Mouse (Mus musculus) hindbrain, embryonic 16.5 days (tissue): ENCODE measurements around the gene Rab4b. TPM values are rescaled to one million over a fixed set of nuclear protein-coding genes. Genes with fewer than 3 reads are reported as not detected.

Experiments used
- ATAC-seq: fragments of 200-750 bp; cut with Nextera tagmentation; 2 replicates; pipeline ENCODE4 v1.8.0; 2017; ENCODE audit warnings: moderate TSS enrichment, moderate library complexity
- H3K27ac ChIP-seq: fragments of 300-500 bp; sonication (generic); 2 replicates; pipeline ENCODE4 v1.5.1; 2014; ENCODE audit warnings: low read depth, mild to moderate bottlenecking, control low read depth, low read length, moderate library complexity
- H3K27me3 ChIP-seq: fragments of 300-500 bp; sonication (generic); replicated peaks from 2 replicates; pipeline ENCODE4 v1.6.1; 2014; ENCODE audit warnings: low read length; ENCODE audit not compliant: control insufficient read depth, insufficient read depth
- H3K36me3 ChIP-seq: fragments of 300-500 bp; sonication (generic); 2 replicates; pipeline ENCODE4 v1.6.1; 2014; ENCODE audit warnings: mild to moderate bottlenecking, low read length, moderate library complexity, mixed read lengths; ENCODE audit not compliant: control insufficient read depth, insufficient read depth
- H3K4me1 ChIP-seq: fragments of 300-500 bp; sonication (generic); 2 replicates; pipeline ENCODE4 v1.6.1; 2014; ENCODE audit warnings: low read depth, low read length; ENCODE audit not compliant: control insufficient read depth, insufficient read depth
- H3K4me2 ChIP-seq: fragments of 300-500 bp; sonication (generic); 2 replicates; pipeline ENCODE4 v1.6.1; 2014; ENCODE audit warnings: mild to moderate bottlenecking, low read length, control low read depth, moderate library complexity
- H3K4me3 ChIP-seq: fragments of 300-500 bp; sonication (generic); 2 replicates; pipeline ENCODE4 v1.5.1; 2014; ENCODE audit warnings: mild to moderate bottlenecking, low read length, control low read depth, moderate library complexity
- H3K9ac ChIP-seq: fragments of 300-500 bp; sonication (generic); 2 replicates; pipeline ENCODE4 v1.6.1; 2014; ENCODE audit warnings: low read depth, mild to moderate bottlenecking, control low read depth, low read length, moderate library complexity
- H3K9me3 ChIP-seq: fragments of 300-500 bp; sonication (generic); 2 replicates; pipeline ENCODE4 v1.6.1; 2014; ENCODE audit warnings: mild to moderate bottlenecking, low read length, moderate library complexity; ENCODE audit not compliant: control insufficient read depth
- WGBS: fragments of 180-500 bp; shearing (Covaris S2); extraction: QIAGEN DNeasy Blood & Tissue Kit; methylation state at CpG from one replicate; pipeline ENCODE4 v1.1.7; 2014; 5-methylcytosine and 5-hydroxymethylcytosine counted together
- polyA plus RNA-seq: library from polyadenylated mRNA; unstranded; fragments of >200 nt; fragmentation: Nextera tagmentation; extraction: Ambion mirVana; gene quantifications from 2 replicates; pipeline ENCODE4 v1.2.1, GENCODE M21; 2015

Rab4b gene
- polyA plus RNA-seq, 1 experiment from 2014 or later = 112 TPM

GRCm38 (mm10) chr7:27212626-27213025 lies 33.9 kb upstream of the Rab4b start:
- Histone ChIP-seq H3K36me3 (peaks cover 50% of the 10 kb centered on the region), H3K4me2 (no peak overlapping the region), H3K27ac (no peak overlapping the region), H3K4me3 (no peak overlapping the region), H3K27me3 (no peaks in the 10 kb centered on the region), H3K4me1 (no peaks in the 10 kb centered on the region), H3K9ac (no peak overlapping the region), H3K9me3 (no peaks in the 10 kb centered on the region)
- 90% methylated on average over 2 of the region's 2 CpGs for WGBS
- no peak for ATAC-seq

- Histone ChIP-seq H3K27ac (no peak overlapping the region), H3K4me2 (no peak overlapping the region), H3K9me3 (no peaks in the 10 kb centered on the region), H3K4me1 (no peaks in the 10 kb centered on the region), H3K36me3 (peaks cover 25% of the 10 kb centered on the region), H3K4me3 (no peak overlapping the region), H3K27me3 (no peaks in the 10 kb centered on the region), H3K9ac (no peak overlapping the region)
- ATAC-seq = no peak
- 96% methylated on average over 8 of the region's 8 CpGs for WGBS
Observed at GRCm38 (mm10) chr7:27203730-27204449, 25.2 kb upstream of the Rab4b start.

- Histone ChIP-seq H3K36me3 (peaks cover 7% of the 10 kb centered on the region; the same call in 1 of the 2 replicates), H3K27me3 (no peaks in the 10 kb centered on the region), H3K9me3 (no peaks in the 10 kb centered on the region), H3K27ac (no peak overlapping the region), H3K4me3 (no peak overlapping the region), H3K4me2 (no peak overlapping the region), H3K9ac (no peak overlapping the region), H3K4me1 (peaks cover 14% of the 10 kb centered on the region)
- WGBS = 94% methylated on average over 8 of the region's 8 CpGs
- ATAC-seq = no peak
Observed at GRCm38 (mm10) chr7:27198779-27199178, 20.1 kb upstream of the Rab4b start.

- Histone ChIP-seq H3K27me3 (no peaks in the 10 kb centered on the region), H3K9ac (no peak overlapping the region), H3K27ac (no peak overlapping the region), H3K4me2 (no peak overlapping the region), H3K9me3 (no peaks in the 10 kb centered on the region), H3K4me3 (no peak overlapping the region), H3K4me1 (peaks cover 18% of the 10 kb centered on the region), H3K36me3 (peaks cover 7% of the 10 kb centered on the region; the same call in 1 of the 2 replicates)
- ATAC-seq = no peak
Observed at GRCm38 (mm10) chr7:27198355-27198754, 19.7 kb upstream of the Rab4b start.

GRCm38 (mm10) chr7:27197634-27198033 lies 18.9 kb upstream of the Rab4b start:
- H3K9ac ChIP-seq = no peak overlapping the region
- H3K4me3 ChIP-seq = no peak overlapping the region
- peaks cover 7% of the 10 kb centered on the region; the same call in 1 of the 2 replicates for H3K36me3 ChIP-seq
- 94% methylated on average over 8 of the region's 8 CpGs for WGBS
- H3K27me3 ChIP-seq = no peaks in the 10 kb centered on the region
- no peaks in the 10 kb centered on the region for H3K9me3 ChIP-seq
- no peak for ATAC-seq
- no peak overlapping the region for H3K4me2 ChIP-seq
- no peak overlapping the region for H3K27ac ChIP-seq
- peaks cover 20% of the 10 kb centered on the region for H3K4me1 ChIP-seq

- no peak overlapping the region for H3K27ac ChIP-seq
- H3K27me3 ChIP-seq = no peaks in the 10 kb centered on the region
- no peak overlapping the region for H3K4me3 ChIP-seq
- peaks cover 9% of the 10 kb centered on the region for H3K36me3 ChIP-seq
- H3K4me1 ChIP-seq = peaks cover 20% of the 10 kb centered on the region
- no peak overlapping the region for H3K4me2 ChIP-seq
- no peak overlapping the region for H3K9ac ChIP-seq
- ATAC-seq = no peak
- WGBS = 95% methylated on average over 3 of the region's 3 CpGs
- H3K9me3 ChIP-seq = no peaks in the 10 kb centered on the region
Observed at GRCm38 (mm10) chr7:27197136-27197535, 18.4 kb upstream of the Rab4b start.

GRCm38 (mm10) chr7:27195681-27196611 lies 17.2 kb upstream of the Rab4b start, which contains the start of the genes BC024978 and Snrpa:
TSS of gene BC024978 (plus strand) at chr7:27195781.
TSS of gene Snrpa (minus strand) at chr7:27196271.
- under 1% methylated on average over 64 of the region's 64 CpGs for WGBS
- ATAC-seq = peak; percentile 98

GRCm38 (mm10) chr7:27193731-27194130 lies 15.0 kb upstream of the Rab4b start:
- no peak overlapping the region for H3K9ac ChIP-seq
- no peak overlapping the region for H3K4me3 ChIP-seq
- H3K4me1 ChIP-seq = peaks cover 20% of the 10 kb centered on the region
- no peak overlapping the region for H3K27ac ChIP-seq
- no peaks in the 10 kb centered on the region for H3K9me3 ChIP-seq
- H3K27me3 ChIP-seq = no peaks in the 10 kb centered on the region
- 90% methylated on average over 4 of the region's 4 CpGs for WGBS
- ATAC-seq = no peak
- no peak overlapping the region for H3K4me2 ChIP-seq
- H3K36me3 ChIP-seq = peaks cover 43% of the 10 kb centered on the region

More at GRCm38 (mm10) chr7:27195681-27196611, 17.2 kb upstream of the Rab4b start, which contains the start of the genes BC024978 and Snrpa:
- no peaks in the 10 kb centered on the region for H3K9me3 ChIP-seq
- peak within 1 kb of the TSS; percentile 94 for H3K4me2 ChIP-seq
- peak within 1 kb of the TSS; percentile 83 for H3K4me3 ChIP-seq
- peaks cover 20% of the 10 kb centered on the region for H3K4me1 ChIP-seq
- no peaks in the 10 kb centered on the region for H3K27me3 ChIP-seq
- peaks cover 21% of the 10 kb centered on the region for H3K36me3 ChIP-seq
- peak within 1 kb of the TSS; percentile 98 for H3K27ac ChIP-seq
- peak within 1 kb of the TSS; percentile 88 for H3K9ac ChIP-seq

- WGBS = 98% methylated on average over 5 of the region's 5 CpGs
- H3K4me2 ChIP-seq = no peak overlapping the region
- H3K27me3 ChIP-seq = no peaks in the 10 kb centered on the region
- no peak for ATAC-seq
- no peak overlapping the region for H3K4me3 ChIP-seq
- H3K4me1 ChIP-seq = peaks cover 20% of the 10 kb centered on the region
- no peak overlapping the region for H3K27ac ChIP-seq
- H3K9ac ChIP-seq = no peak overlapping the region
- no peaks in the 10 kb centered on the region for H3K9me3 ChIP-seq
- peaks cover 52% of the 10 kb centered on the region for H3K36me3 ChIP-seq
Observed at GRCm38 (mm10) chr7:27192434-27192833, 13.7 kb upstream of the Rab4b start.
